Mouse (Mus musculus) small intestine, adult 2 months (tissue): Measurements from ENCODE around the gene Wnt9a.

Source experiments
- CTCF ChIP-seq: fragments of 200-500 bp; IDR thresholded peaks from 2 replicates; pipeline ENCODE4 v1.5.1; 2012; ENCODE audit warnings: low read depth, mild to moderate bottlenecking, control low read depth, inconsistent platforms, low read length, moderate library complexity, mixed read lengths; ENCODE audit not compliant: insufficient replicate concordance, insufficient read length; ENCODE audit errors: extremely low read depth
- POLR2A ChIP-seq: fragments of 200-500 bp; IDR thresholded peaks from 2 replicates; pipeline ENCODE4 v1.6.1; 2012; ENCODE audit warnings: low read depth, mild to moderate bottlenecking, control low read depth, inconsistent platforms, low read length, moderate library complexity

- TF ChIP-seq CTCF (no peak), POLR2A (no peak)
Measured at GRCm38 (mm10) chr11:59312060-59312459, 5.3 kb downstream of the Wnt9a start.
